Mouse (Mus musculus): Measurements from ENCODE around the gene Dhx16.
"Not testable (repeated sequence)": the region's sequence is repeated elsewhere in the genome, so short reads cannot be mapped to it uniquely, and the experiment has no call there.

The Dhx16 gene

GRCm38 (mm10) chr17:35920384-35920783 lies 40.8 kb downstream of the Dhx16 start:
- DNase-seq (ENCODE audit: extremely low spot score, low spot score) = no peak

- no peak for DNase-seq (ENCODE audit: extremely low spot score, low spot score)
Observed at GRCm38 (mm10) chr17:35920862-35921562, 41.4 kb downstream of the Dhx16 start.

GRCm38 (mm10) chr17:35921710-35922109 lies 42.1 kb downstream of the Dhx16 start:
- no peak for DNase-seq (ENCODE audit: extremely low spot score, low spot score)

- DNase-seq (ENCODE audit: extremely low spot score, low spot score) = no peak
Observed at GRCm38 (mm10) chr17:35922566-35922965, 42.9 kb downstream of the Dhx16 start.

GRCm38 (mm10) chr17:35923281-35923680 lies 43.7 kb downstream of the Dhx16 start:
- no peak for DNase-seq (ENCODE audit: extremely low spot score, low spot score)

GRCm38 (mm10) chr17:35927471-35927870 lies 47.9 kb downstream of the Dhx16 start:
- DNase-seq (ENCODE audit: extremely low spot score, low spot score) = no peak

GRCm38 (mm10) chr17:35929534-35929933 lies 49.9 kb downstream of the Dhx16 start:
- no peak for DNase-seq (ENCODE audit: extremely low spot score, low spot score)

GRCm38 (mm10) chr17:35930627-35931026 lies 51.0 kb downstream of the Dhx16 start:
- DNase-seq (ENCODE audit: extremely low spot score, low spot score) = no peak

- DNase-seq (ENCODE audit: extremely low spot score, low spot score) = no peak
Observed at GRCm38 (mm10) chr17:35932608-35933007, 53.0 kb downstream of the Dhx16 start.

GRCm38 (mm10) chr17:35935763-35936162 lies 56.1 kb downstream of the Dhx16 start:
- not testable (repeated sequence) for DNase-seq (ENCODE audit: extremely low spot score, low spot score)

- peak; percentile 42 for DNase-seq (ENCODE audit: extremely low spot score, low spot score)
Observed at GRCm38 (mm10) chr17:35937700-35938348, 58.2 kb downstream of the Dhx16 start.

- no peak for DNase-seq (ENCODE audit: extremely low spot score, low spot score)
Observed at GRCm38 (mm10) chr17:35939108-35939507, 59.5 kb downstream of the Dhx16 start.

GRCm38 (mm10) chr17:35939941-35940340 lies 60.3 kb downstream of the Dhx16 start:
- DNase-seq (ENCODE audit: extremely low spot score, low spot score) = no peak
